Mouse (Mus musculus): Measurements from ENCODE around the gene Surf2.
A peak's percentile ranks its signal among the peaks of the same experiment; 100 is the strongest.
"Not testable (repeated sequence)": the region's sequence is repeated elsewhere in the genome, so short reads cannot be mapped to it uniquely, and the experiment has no call there.

Gene Surf2

DNA sequence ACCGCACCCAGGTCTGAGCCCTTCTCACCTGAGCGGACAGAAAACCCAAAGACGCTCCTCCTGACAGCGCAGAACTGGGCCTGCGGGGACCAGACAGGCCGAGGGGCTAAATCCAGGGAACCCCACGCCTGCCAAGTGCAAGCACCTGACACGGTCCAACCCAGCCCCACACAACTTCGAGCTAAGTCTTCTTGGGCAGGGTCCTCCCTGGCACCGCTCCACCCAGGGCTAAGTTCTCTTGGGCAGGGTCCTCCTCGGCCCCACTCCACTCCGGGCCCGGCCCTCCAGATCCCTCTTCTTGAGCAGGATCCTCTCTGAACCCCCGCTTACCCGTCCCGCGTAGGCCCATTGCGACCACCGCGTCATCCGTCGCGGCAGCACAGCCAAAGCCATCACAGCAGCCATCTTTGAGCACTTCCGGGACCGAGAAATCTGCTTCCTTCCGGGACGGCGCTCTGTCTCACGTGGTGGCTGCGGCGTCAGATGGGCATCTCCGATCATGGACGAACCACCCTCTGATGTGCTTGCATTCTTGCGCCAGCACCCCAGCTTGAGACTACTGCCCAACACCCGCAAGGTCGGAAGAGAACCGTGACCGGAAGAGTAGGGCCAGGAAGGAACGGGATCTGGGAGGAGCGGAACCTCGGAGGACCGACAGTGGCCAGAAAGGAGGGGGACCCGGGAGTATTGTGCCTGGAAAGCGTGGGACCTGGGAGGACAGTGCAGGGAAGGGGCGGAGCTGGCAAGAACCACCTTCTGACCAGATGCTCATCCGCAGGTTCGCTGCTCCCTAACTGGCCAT, at the start of gene Surf2, which contains the start of gene Surf1:
Gene Surf2, plus strand, starts transcription at position 441 of the 802 bp plus-strand sequence.
Gene Surf1, minus strand, starts transcription at position 604 of the 802 bp plus-strand sequence.
- peak; percentile 91 for DNase-seq

DNA sequence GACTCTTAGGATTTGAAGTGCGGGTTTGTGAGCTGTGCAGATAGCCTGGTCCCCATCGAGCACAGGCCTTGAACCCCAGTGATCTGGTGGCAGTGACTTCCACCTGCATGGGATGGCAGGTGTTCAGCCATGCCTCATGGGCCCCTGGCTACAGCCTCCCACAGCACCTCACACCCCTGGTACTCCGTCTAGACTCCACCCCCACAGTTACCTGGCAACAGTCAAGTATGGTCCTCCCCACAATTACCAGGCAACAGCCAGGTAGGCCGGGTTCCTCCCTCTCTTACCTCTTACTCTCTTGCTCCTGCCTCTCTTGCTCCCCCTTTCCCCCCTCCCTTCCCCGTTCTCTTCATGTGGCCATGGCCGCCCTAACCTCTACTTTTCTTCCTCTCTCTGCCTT, 45.5 kb upstream of the Surf2 start:
- DNase-seq: no peak

DNA sequence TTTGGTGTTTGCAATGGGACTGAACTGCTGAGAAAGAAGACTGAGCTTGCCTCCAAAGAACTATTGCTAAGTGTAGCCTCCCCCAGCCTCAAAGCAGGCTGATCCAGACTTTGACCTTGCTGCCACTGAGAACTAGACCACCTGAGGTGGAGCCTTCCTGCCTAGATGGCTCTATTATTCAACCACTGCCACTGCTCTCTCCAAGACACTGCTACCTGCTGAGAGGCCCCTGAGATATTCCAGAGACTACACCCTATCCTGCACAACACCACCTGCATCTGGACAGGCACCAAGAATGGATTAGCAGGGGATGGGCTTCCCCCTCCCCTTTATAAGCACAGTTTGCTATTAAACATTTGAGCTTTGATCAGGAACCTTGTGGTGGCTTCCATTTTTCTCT, 37.6 kb upstream of the Surf2 start:
- DNase-seq: no peak

DNA sequence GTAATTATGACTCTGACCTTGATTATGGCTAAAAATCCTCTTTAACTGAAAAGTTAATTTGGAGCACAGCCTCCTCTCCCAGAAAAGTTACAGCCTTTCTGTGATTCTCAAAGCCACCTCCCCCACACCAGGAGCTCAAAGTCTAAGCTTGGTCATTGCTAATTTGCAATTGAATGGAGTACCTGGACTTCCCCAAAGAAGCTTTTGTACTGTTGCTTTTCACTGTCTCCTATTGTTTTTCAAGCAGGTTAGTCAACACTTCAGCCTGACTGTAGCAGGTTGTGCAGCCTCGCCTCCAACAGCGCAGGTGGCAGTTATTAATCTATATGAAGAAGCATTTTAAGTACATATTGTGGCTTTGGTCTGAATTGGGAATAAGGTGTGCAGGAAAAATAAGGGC, 30.6 kb upstream of the Surf2 start:
- DNase-seq: not testable (repeated sequence)

DNA sequence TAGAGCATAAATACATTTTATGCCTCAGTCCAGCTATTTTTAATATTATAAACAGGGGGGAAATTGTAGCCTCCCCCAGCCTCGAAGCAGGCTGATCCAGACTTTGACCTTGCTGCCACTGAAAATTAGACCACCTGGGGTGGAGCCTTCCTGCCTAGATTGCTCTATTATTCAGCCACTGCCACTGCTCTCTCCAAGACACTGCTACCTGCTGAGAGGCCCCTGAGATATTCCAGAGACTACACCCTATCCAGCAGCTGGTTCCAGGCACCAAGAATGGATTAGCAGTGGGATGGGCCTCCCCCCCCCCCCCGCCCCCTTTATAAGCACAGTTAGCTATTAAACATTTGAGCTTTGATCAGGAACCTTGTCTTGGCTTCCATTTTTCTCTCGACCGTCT, 30.0 kb upstream of the Surf2 start:
- not testable (repeated sequence) for DNase-seq

DNA sequence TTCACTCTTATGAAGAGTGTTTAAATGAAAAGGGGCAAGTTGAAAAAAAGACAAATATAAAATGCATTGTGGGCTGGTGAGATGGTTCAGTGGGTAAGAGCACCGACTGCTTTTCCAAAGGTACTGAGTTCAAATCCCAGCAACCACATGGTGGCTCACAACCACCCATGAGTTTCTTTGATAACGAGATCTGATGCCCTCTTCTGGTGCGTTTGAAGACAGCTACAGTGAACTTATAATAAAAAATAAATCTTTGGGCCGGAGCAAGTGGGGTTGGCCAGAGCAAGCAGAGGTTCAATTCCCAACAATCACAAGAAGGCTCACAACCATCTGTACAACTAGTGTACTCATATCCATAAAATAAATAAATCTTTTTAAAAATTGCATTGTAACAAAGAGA, 20.3 kb upstream of the Surf2 start:
- no peak for DNase-seq

DNA sequence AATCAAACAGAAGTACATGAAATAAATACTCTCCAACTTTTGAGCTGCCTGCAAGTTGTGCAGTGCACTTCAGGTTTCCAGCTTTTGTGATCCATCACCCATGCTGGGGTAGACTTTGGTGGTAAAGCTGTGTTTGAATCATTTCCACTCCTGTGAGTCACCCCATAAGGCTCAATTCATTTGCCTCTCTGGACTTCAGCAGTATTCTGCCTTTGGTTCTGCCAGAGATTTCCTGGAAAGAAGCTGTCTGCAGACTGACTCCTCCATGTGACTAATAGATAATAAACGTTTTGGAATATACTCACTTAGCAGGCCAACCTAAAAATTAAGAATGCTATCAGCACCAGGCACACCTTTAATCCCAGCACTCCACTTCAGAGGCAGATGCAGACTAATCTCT, 15.4 kb upstream of the Surf2 start:
- DNase-seq: no peak

DNA sequence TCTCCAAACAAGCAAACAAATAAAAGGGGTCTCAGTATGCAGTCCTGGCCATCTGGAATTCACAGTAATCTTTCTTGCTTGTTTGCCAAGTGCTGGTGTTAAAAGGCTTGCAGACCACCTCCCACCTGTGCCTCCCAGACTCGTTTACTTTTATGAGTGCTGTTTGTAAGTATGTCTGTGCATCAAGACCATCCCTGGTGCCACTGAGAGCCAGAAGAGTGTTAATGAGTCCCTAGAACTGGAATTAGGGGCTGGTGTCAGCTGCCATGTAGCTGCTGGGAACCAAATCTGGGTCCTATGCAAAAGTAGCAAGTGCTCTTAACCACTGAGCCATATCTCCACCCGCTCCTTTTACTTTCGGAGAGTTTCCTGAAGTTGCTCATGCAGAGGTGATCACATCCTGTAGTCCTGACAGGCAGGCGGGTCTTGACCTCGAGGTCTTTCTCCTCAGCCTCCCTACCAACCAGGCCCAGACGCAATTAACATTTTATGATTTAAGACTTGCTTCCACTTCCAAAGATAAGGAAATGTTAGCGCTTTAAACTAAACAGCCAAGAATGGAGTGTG, 14.2 kb upstream of the Surf2 start:
- DNase-seq: peak; percentile 3

DNA sequence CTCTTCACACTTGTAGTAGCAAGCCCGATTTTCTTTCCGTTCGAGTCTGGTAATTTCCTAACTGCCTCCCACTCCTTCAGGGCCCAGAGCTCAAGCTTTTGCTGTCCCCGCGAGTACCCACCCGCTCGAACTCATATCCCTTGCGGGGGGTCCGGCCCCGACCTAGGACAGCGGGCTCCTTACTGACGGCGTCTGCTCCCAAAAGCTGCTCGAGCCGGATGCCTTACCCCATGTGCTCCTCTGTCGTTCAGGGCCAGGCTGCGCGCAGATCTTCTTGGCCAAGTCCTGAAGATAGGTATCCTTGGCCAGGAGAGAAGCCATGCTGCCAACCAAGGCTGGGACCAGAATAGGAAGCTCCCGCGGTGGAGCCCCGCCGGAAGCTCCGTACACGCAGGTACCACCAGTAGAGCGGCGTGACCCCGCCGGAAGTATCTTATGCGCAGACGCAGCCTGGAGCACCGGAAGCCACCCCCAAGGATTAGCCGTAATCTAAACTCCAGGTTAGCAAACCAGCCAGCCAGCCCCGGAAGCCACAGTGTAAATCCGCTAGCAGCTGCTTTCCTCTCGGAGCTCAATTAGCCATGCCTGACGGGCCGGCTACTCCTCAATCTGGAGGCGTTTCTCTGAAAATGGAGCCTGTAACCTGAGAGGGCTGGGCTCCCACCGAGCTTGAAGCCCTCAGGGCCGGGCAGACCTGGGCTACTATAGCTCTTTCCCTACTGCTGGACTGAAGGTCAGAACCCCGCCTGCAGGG, 13.5 kb upstream of the Surf2 start, which contains the start of gene Surf6:
Gene Surf6, minus strand, starts transcription at position 413 of the 754 bp plus-strand sequence.
- peak; percentile 98 for DNase-seq

DNA sequence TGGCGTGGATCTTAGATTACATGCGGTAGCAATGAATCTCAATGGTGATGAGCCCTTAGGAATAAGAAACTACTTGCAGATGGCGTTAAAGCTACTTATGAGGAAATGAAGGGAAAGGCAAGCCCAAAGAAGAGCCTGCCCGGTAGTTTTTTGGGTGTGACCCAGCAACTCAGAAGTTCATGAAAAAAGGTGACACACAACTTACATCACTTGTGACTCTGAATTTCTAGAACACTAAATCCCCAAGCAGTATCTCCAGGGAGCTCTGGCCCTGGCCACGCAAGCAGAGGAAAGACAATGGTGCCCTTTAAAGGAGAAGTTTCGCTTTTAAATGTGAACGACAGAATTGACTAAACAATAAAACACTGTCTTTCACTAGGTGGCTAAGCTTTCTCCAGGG, 12.9 kb upstream of the Surf2 start:
- no peak for DNase-seq

DNA sequence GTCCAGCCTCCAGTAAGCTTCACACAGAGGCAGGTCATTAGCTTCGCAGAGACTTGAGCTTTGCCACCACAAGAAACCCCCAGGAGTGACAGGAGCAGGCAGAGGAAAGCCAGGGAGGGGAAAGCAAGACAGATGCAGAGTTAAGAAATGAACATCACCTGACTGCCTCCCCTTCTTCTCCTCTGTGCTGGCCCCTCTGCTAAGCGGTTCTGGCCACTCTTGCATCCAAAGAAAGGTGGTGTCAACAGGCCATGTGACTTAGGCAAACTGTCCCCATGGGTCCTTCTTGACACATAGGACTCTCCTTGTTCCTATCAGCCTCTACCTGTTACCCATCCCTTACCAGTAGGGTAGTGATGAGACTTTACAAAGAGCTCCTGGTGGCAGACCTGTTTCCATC, 10.2 kb upstream of the Surf2 start:
- no peak for DNase-seq

DNA sequence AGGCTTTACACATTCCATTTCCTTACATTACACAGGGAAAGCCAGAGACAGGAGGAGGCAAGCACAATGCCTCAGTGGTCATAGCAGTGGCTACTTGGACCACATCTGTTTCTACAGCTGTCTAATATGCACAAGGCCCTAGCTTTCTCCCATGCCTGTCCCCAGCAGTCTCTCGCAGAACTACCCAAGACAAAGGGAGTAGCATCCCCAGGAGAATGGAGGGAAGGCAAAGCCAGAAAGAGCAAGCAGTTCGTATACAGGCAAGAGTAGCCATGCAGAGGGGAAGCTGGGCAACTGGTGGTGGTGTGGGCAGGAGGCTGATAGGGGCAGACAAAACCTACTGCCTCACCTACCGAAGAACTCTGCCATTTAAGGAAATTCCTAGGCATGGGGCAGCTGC, 9.7 kb upstream of the Surf2 start:
- no peak for DNase-seq

DNA sequence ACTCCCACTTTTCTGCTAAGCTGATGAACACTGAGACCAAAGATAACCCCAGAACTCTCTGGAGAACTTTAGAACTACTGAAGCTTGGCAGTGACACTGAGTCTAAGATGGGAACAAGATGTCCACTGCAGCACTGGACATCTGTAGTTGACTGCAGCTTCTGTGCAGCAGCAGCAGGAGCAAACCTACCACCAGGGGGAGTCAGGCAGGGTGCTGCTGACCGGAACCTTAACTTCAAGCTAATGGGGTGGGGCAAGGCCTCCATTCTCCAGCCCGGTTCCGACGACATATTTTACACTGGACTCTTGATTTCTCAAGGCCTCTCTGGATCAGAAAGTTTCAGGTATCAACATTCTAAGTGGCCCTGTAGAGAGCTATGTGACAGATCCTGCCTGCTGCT, 9.1 kb upstream of the Surf2 start:
- DNase-seq: peak; percentile 64

DNA sequence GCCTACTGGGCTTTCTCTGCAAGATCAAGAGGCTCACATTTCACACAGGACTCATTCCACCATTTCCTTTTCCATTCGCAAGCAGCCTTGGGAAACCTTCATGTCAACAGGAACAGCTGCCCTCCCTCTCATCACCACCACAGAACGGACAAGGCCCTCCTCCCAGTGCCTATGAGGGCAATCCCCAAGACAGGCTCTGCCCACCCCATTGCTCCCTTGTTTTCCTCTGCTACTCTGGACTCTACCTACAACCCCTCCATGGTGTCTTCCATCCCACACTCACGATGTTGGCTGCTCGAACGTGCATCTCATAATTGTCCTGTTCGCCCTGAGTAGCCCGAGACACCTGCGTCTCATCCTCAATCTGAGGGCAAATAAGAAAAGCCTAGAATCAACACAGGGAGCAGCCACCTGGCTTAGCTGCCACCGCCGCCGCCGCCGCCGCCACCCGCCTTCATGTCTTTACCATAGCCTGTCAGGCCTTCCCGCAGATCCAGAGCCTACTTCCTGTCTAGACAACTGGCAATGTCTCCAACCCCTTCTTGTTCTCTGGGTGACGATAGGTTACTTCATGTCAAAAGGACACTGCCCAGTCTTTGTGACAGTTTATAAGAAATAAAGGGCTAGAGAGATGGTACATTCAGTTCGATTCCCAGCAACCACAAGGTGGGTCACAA, 7.3 kb upstream of the Surf2 start:
- DNase-seq: no peak

DNA sequence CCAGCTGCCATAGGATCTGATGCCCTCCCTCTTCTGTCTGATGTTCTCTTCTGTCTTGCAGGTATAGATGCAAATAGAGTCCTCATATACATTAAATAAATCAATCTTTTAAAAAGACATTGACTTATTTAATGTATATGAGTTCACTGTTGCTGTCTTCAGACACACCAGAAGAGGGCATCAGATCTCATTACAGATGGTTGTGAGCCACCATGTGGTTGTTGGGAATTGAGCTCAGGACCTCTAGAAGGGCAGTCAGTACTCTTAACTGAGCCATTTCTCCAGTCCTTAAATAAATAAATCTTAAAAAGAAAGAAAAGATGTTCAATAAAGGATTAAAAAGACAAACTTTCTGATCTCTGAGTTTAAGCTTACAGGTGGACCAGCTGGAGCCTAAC, 6.8 kb upstream of the Surf2 start:
- no peak for DNase-seq

DNA sequence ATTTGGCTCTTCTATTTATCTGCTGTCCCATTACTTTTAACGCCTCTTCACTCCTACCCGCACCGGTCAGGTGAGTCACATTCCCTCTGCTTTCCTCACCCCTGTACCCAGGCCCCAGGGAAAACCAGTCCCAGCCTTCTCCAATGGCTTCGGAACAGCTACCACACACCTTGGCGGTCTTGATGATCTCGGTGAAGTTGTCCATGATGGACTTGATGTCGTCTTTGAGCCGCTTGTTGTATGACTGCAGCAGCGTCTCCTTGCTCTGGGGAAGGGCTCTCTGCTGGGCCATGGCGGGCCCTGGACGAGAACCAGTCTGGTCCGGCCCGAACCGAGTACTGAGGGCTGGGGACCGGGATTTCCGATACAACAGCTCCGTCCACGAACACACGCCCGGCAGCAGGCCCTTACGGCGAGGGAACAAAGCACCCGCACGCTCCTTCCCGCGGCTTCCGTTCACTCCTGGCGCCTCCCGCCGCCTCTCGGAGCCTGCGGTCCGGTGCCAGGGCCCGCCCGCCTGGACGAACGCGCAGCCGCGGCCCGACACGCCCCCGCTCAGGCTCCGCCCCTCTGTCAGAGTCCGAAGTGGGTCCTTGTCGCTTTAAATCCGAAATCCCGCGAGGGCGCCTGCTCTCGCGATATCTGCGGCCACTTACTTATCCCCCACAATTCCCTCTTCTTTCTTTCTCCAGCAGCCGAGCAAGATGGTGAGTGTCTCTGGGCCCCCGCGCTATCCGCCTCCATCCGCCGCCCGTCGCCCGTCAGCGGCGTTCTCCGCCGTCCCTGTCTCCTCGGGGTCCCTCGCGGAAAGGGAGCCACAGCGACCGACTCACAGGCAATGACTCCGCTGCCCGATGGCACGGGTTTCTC, 5.8 kb upstream of the Surf2 start, which contains the start of the genes Med22 and Rpl7a:
Gene Med22, minus strand, starts transcription at position 554 of the 870 bp plus-strand sequence.
Gene Rpl7a, plus strand, starts transcription at position 641 of the 870 bp plus-strand sequence.
- DNase-seq: peak; percentile 99

DNA sequence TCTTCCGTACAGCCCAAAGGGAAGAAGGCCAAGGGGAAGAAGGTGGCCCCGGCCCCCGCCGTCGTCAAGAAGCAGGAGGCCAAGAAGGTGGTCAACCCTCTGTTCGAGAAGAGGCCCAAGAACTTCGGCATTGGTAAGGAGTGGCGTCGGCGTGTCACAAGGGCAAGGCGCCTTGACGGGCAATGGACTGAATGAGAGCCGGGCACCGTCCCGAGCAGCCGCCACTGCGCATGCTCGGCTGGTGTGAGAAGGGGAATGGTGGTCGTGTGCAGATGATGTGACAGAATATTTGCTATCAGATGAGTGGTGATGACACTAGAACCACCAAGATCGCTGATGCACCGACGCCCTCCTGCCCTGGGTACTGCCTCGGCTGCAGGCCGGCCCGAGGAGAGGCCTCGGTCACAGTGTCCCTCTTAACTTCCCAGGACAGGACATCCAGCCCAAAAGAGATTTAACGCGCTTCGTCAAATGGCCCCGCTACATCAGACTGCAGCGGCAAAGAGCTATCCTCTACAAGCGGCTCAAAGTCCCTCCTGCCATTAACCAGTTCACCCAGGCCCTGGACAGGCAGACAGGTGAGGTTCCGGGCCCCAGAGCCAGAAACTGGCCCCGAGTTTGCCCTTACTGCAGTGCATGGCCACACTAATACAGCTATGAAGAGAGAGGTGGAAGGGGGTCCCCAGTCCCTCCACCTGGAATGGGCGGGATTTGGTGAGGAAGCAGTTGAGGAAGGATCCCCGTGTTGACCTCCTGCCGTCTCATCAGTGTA, 5.0 kb upstream of the Surf2 start:
- DNase-seq: peak; percentile 87

DNA sequence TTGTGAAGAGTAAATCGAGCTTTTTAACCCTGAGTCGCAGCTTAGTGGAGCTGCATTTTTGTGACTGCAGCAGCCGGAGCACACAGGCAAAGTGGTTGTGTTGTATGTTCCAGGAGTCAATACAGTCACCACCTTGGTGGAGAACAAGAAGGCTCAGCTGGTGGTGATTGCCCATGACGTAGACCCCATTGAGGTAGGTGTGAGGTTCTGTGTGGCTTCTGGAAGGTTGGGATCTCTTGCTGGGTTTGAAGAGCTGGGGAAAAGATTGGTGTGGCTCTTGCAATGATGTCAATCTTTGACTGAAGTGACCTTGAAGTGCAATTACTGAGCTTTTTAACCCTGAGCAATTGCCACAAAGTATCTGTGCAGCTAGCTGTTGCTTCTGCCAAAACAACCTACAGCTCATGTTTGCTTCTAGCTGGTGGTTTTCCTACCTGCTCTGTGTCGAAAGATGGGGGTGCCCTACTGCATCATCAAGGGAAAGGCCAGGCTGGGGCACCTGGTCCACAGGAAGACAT, 3.9 kb upstream of the Surf2 start:
- no peak for DNase-seq

DNA sequence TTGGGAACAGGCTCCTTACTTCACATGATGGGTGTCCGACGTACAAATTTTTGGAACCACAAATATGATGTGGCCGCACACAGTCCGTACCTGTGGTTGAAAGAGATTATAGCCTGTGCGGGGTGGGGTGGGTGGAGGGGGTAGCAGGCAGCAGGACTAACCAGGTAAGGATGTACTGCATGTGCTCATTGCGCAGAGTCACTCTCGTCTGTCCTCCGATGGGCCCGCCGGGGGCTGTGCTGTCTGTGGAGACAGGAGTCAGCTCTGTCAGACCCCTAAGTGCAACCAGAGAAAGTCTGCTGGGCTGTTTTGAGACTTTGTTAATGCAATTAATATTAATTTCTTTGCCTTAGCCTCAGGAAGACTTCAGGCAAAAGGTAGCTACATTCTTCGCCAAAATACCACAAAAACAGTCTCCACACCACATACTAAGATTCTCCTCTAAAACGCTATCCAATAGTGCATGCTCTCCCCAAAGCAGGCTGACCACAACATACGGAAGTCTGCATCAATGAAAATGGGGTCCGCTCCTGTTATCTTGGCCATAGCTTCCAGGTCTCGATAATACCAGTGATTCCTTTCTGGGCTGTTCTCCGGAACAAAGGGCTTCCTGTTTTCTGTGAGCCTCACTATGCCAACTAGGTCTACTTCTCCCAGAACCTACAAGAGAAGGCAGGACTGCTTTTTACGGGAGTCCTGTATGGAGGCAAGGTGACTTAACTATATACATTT, 2.6 kb upstream of the Surf2 start:
- no peak for DNase-seq

All from retina, postnatal 1 day (tissue).